Mouse (Mus musculus) brain, embryonic 14.5 days (tissue): Measurements from ENCODE around the gene Sulf2.

Source experiments
- CTCF ChIP-seq: fragments of 200-500 bp; IDR thresholded peaks from 2 replicates; pipeline ENCODE4 v1.5.1; 2012; ENCODE audit warnings: inconsistent platforms, mild to moderate bottlenecking, moderate library complexity, borderline replicate concordance; ENCODE audit not compliant: insufficient read depth, insufficient read length; ENCODE audit errors: extremely low read depth
- POLR2A ChIP-seq: fragments of 200-500 bp; IDR thresholded peaks from 2 replicates; pipeline ENCODE4 v1.6.1; 2012; ENCODE audit warnings: mild to moderate bottlenecking, inconsistent platforms, borderline replicate concordance; ENCODE audit not compliant: poor library complexity, insufficient read depth, insufficient read length, severe bottlenecking; ENCODE audit errors: extremely low read depth

GRCm38 (mm10) chr2:166082661-166083060, 72.8 kb downstream of the Sulf2 start:
- no peak for TF ChIP-seq CTCF
- TF ChIP-seq POLR2A: no peak
